Mouse (Mus musculus) Patski (cell line): Measurements from ENCODE around the gene Tldc2. TPM values are rescaled to one million over a fixed set of nuclear protein-coding genes. Genes with fewer than 3 reads are reported as not detected.

ENCODE experiments used
- ATAC-seq: fragments of 100-300 bp; one replicate; pipeline ENCODE4 v1.8.0; 2021
- CTCF ChIA-PET: fragments of 350-600 bp; sonication (Branson Sonifier 250); formaldehyde crosslinking; loops from one replicate; lab custom pipeline; 2022; ENCODE audit warnings: inconsistent platforms; lab: Charles Lee
- POLR2A ChIA-PET: fragments of 350-600 bp; sonication (Branson Sonifier 250); formaldehyde crosslinking; loops from one replicate; lab custom pipeline; 2022; ENCODE audit warnings: antibody characterized with exemption, inconsistent platforms; lab: Charles Lee
- DNase-seq: peaks from one replicate; pipeline ENCODE4 v3.0.0-alpha.2; 2011; ENCODE audit warnings: low read depth, low spot score
- H3K27me3 ChIP-seq: fragments of 371-371 bp; one replicate; pipeline ENCODE4 v1.5.1; 2021
- CTCF ChIP-seq: fragments of 100-300 bp; IDR thresholded peaks from one replicate; pipeline ENCODE4 v1.5.1; 2021
- in situ Hi-C: fragments of 300-500 bp; cut with MboI; formaldehyde crosslinking; loops from 3 replicates; pipeline ENCODE4 v1.11.1; 2018; ENCODE audit warnings: low pct_unique_long_range_greater_than_20kb, mixed read lengths
- polyA plus RNA-seq: library from polyadenylated mRNA; unstranded; gene quantifications from one replicate; pipeline ENCODE4 v1.2.3, GENCODE M21; 2021

The Tldc2 gene
- polyA plus RNA-seq, 1 experiment from 2014 or later, result 0.33 TPM

GRCm38 (mm10) chr2:157069355-157069735 is 17.5 kb upstream of the Tldc2 start:
- ATAC-seq, result no peak
- ChIA-PET POLR2A (interaction anchor here (0.7 to 1.1 kb wide), 3 partner anchors 17 to 1890 kb away, joined by 3 to 8 read pairs (median 3); no protein-coding TSS in a partner anchor), CTCF (interaction anchor here (2.1 kb wide), 1 partner anchor 11 kb away, joined by 6 read pairs; no protein-coding TSS in a partner anchor)
- no peaks in the 10 kb centered on the region for H3K27me3 ChIP-seq
- no peak for TF ChIP-seq CTCF
- no peak for DNase-seq
- in situ Hi-C loops, result no loop called here

GRCm38 (mm10) chr2:157069755-157070315 is 17.0 kb upstream of the Tldc2 start:
- DNase-seq (no peak), ATAC-seq (no peak)
- in situ Hi-C loops, result no loop called here
- H3K27me3 ChIP-seq, result no peaks in the 10 kb centered on the region
- POLR2A ChIA-PET, result interaction anchor here (0.7 to 1.1 kb wide), 4 partner anchors 12 to 1890 kb away, joined by 3 to 8 read pairs (median 3); no protein-coding TSS in a partner anchor
- CTCF ChIA-PET, result interaction anchor here (2.1 kb wide), 1 partner anchor 12 kb away, joined by 6 read pairs; no protein-coding TSS in a partner anchor
- no peak for TF ChIP-seq CTCF

GRCm38 (mm10) chr2:157070365-157070764 is 16.5 kb upstream of the Tldc2 start:
- ChIA-PET CTCF (interaction anchor here (2.1 kb wide), 1 partner anchor 12 kb away, joined by 6 read pairs; no protein-coding TSS in a partner anchor), POLR2A (interaction anchor here (0.7 to 1.1 kb wide), 2 partner anchors 12 to 18 kb away, joined by 3 read pairs; no protein-coding TSS in a partner anchor)
- in situ Hi-C loops, result no loop called here
- ATAC-seq (no peak), DNase-seq (no peak)
- no peaks in the 10 kb centered on the region for H3K27me3 ChIP-seq
- TF ChIP-seq CTCF, result no peak

GRCm38 (mm10) chr2:157071556-157071955 is 15.3 kb upstream of the Tldc2 start:
- no peak for TF ChIP-seq CTCF
- ChIA-PET POLR2A (interaction anchor here (0.8 to 1.9 kb wide), 3 partner anchors 17 to 57 kb away, joined by 3 to 7 read pairs (median 5); no protein-coding TSS in a partner anchor), CTCF (interaction anchor here (1.5 to 2.1 kb wide), 2 partner anchors 9 to 13 kb away, joined by 3 to 6 read pairs; no protein-coding TSS in a partner anchor)
- ATAC-seq (peak; percentile 37), DNase-seq (peak; percentile 77)
- in situ Hi-C loops, result no loop called here
- H3K27me3 ChIP-seq, result no peaks in the 10 kb centered on the region

GRCm38 (mm10) chr2:157072316-157072990 is 14.4 kb upstream of the Tldc2 start:
- in situ Hi-C loops, result no loop called here
- peak; percentile 66 for DNase-seq
- no peaks in the 10 kb centered on the region for H3K27me3 ChIP-seq
- ATAC-seq, result peak; percentile 40
- ChIA-PET POLR2A (interaction anchor here (0.6 to 1.9 kb wide), 3 partner anchors 18 to 39 kb away, joined by 3 to 5 read pairs (median 3); no protein-coding TSS in a partner anchor), CTCF (interaction anchor here (1.5 kb wide), 1 partner anchor 9 kb away, joined by 3 read pairs; no protein-coding TSS in a partner anchor)
- TF ChIP-seq CTCF, result no peak

GRCm38 (mm10) chr2:157073378-157074052 is 13.3 kb upstream of the Tldc2 start:
- TF ChIP-seq CTCF, result no peak
- no peak for DNase-seq
- H3K27me3 ChIP-seq, result no peaks in the 10 kb centered on the region
- ATAC-seq, result no peak
- CTCF ChIA-PET, result interaction anchor here (1.2 to 2.0 kb wide), 3 partner anchors 11 to 49 kb away, joined by 3 to 4 read pairs (median 4); no protein-coding TSS in a partner anchor
- POLR2A ChIA-PET, result no interaction called here
- in situ Hi-C loops, result no loop called here

DNA sequence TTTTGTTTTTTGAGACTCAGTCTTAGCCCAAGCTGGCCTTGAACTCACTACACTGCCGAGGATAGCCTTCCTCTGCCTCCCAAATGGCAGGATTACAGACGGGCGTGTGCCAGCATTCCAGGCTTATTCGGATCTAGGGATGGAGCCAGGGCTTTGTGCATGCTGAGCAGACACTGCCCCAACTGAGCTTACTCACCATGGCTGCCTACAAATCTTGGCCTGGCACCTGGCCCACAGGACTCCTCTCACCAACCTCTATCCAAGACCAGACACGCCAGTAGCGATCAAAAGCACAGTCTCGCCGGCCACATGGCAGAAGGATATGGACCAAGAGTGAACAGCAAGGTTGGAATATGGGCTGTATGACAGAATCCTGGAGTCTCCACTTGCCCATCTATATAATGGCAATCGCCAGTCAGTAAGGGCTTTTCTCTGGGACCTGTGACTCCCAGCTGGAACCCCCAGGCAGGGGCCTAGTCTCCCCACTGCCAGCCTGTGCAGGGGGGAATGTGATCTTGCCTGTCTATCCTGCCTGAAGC is 12.6 kb upstream of the Tldc2 start:
- peak; percentile 71 for DNase-seq
- POLR2A ChIA-PET, result no interaction called here

DNA sequence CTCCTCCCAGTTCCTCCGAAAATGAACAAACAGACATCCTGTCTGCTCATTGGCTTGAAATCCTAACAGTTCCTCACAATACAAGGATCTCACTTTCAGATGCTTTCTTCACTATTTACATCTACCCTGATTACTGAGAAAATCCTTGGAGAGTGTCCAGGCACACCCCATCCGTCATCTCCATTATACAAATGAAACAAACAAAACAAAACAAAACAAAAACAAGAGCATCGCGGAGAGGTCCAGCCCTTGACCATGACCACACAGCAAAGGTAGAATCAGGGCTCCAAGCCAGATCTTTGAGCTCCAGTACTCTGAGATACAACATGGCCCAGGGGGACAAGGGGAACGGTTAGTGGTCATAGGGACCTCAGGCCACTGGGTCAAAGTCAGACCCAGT is 12.1 kb upstream of the Tldc2 start:
- no peak for ATAC-seq
- ChIA-PET CTCF (interaction anchor here (1.2 to 2.0 kb wide), 3 partner anchors 12 to 51 kb away, joined by 3 to 4 read pairs (median 4); no protein-coding TSS in a partner anchor), POLR2A (no interaction called here)
- DNase-seq, result no peak
- in situ Hi-C loops, result no loop called here
- no peak for TF ChIP-seq CTCF
- H3K27me3 ChIP-seq, result no peaks in the 10 kb centered on the region

More for the DNA sequence above, 12.6 kb upstream of the Tldc2 start:
- H3K27me3 ChIP-seq, result no peaks in the 10 kb centered on the region
- TF ChIP-seq CTCF, result no peak
- in situ Hi-C loops, result no loop called here
- CTCF ChIA-PET, result interaction anchor here (1.2 to 2.0 kb wide), 3 partner anchors 12 to 50 kb away, joined by 3 to 4 read pairs (median 4); no protein-coding TSS in a partner anchor
- ATAC-seq, result no peak

DNA sequence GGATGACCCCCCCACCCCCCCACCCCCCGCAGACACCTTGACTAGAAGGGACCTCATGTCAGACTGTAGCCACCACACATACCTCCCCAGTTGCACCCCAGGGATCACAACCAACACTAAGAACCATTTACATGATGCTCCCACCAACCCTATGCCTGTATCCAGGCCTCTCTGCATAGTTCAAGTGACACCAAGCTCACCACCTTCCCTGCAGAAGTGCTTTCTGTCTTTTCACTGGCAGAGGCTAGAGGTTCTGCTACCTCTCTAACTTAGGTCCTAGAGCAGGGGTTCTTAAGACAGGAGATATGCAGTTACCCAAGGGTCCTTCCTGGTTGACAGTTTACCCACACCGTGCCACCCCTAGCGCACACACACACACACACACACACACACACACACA is 11.6 kb upstream of the Tldc2 start:
- DNase-seq (no peak), ATAC-seq (no peak)
- in situ Hi-C loops, result no loop called here
- no peaks in the 10 kb centered on the region for H3K27me3 ChIP-seq
- ChIA-PET CTCF (interaction anchor here (0.8 to 2.0 kb wide), 3 partner anchors 13 to 25 kb away, joined by 4 read pairs; no protein-coding TSS in a partner anchor), POLR2A (no interaction called here)
- no peak for TF ChIP-seq CTCF
